Mouse (Mus musculus) kidney, embryonic 16.5 days (tissue): ENCODE measurements at regions not wholly inside any gene's neighbourhood (a gene's known extent, or its start where the extent isn't known, plus 50 kb on each side); places are given as distances from the start of the nearest gene placed in this dataset.
A peak's percentile ranks its signal among the peaks of the same experiment; 100 is the strongest.

Experiments
- ATAC-seq: fragments of 200-750 bp; cut with Nextera tagmentation; 2 replicates; pipeline ENCODE4 v1.8.0; 2017; ENCODE audit warnings: moderate TSS enrichment; ENCODE audit not compliant: low FRiP score, low TSS enrichment
- H3K27ac ChIP-seq: fragments of 300-500 bp; sonication (generic); 2 replicates; pipeline ENCODE4 v1.5.1; 2014; ENCODE audit warnings: low read length
- H3K27me3 ChIP-seq: fragments of 300-500 bp; sonication (generic); 2 replicates; pipeline ENCODE4 v1.6.1; 2014; ENCODE audit warnings: low read length, control low read depth, mixed read lengths; ENCODE audit not compliant: insufficient read depth
- H3K36me3 ChIP-seq: fragments of 300-500 bp; sonication (generic); 2 replicates; pipeline ENCODE4 v1.6.1; 2014; ENCODE audit warnings: low read length, control low read depth, mixed read lengths; ENCODE audit not compliant: insufficient read depth
- H3K4me1 ChIP-seq: fragments of 300-500 bp; sonication (generic); 2 replicates; pipeline ENCODE4 v1.6.1; 2014; ENCODE audit warnings: low read length, control low read depth, mixed read lengths; ENCODE audit not compliant: insufficient read depth
- H3K4me2 ChIP-seq: fragments of 300-500 bp; sonication (generic); replicated peaks from 2 replicates; pipeline ENCODE4 v1.6.1; 2014; ENCODE audit warnings: low read depth, low read length
- H3K4me3 ChIP-seq: fragments of 300-500 bp; sonication (generic); 2 replicates; pipeline ENCODE4 v1.5.1; 2014; ENCODE audit warnings: mild to moderate bottlenecking, low read length
- H3K9ac ChIP-seq: fragments of 300-500 bp; sonication (generic); replicated peaks from 2 replicates; pipeline ENCODE4 v1.6.1; 2014; ENCODE audit warnings: low read length
- H3K9me3 ChIP-seq: fragments of 300-500 bp; sonication (generic); 2 replicates; pipeline ENCODE4 v1.6.1; 2016; ENCODE audit warnings: low read length, control low read depth
- WGBS: fragments of 180-500 bp; shearing (Covaris S2); extraction: QIAGEN DNeasy Blood & Tissue Kit; methylation state at CpG from one replicate; pipeline ENCODE4 v1.1.7; 2014; 5-methylcytosine and 5-hydroxymethylcytosine counted together

- no peaks in the 10 kb centered on the region for H3K27me3 ChIP-seq
- no peak overlapping the region for H3K9ac ChIP-seq
- no peaks in the 10 kb centered on the region for H3K9me3 ChIP-seq
- H3K4me1 ChIP-seq, result no peaks in the 10 kb centered on the region
- no peak for ATAC-seq
- H3K4me3 ChIP-seq, result no peak overlapping the region
- no peak overlapping the region for H3K27ac ChIP-seq
- 90% methylated on average over 1 of the region's 1 CpGs for WGBS
- no peak overlapping the region for H3K4me2 ChIP-seq
- no peaks in the 10 kb centered on the region for H3K36me3 ChIP-seq
Measured at GRCm38 (mm10) chr6:96745906-96746305, 314.3 kb downstream of the Fam19a4 start.

- Histone ChIP-seq H3K9ac (no peak overlapping the region), H3K27ac (no peak overlapping the region), H3K4me3 (no peak overlapping the region), H3K4me2 (no peak overlapping the region), H3K9me3 (no peaks in the 10 kb centered on the region), H3K27me3 (no peaks in the 10 kb centered on the region), H3K36me3 (no peaks in the 10 kb centered on the region), H3K4me1 (no peaks in the 10 kb centered on the region)
- 57% methylated on average over 2 of the region's 2 CpGs for WGBS
- ATAC-seq, result 0 out of 2 replicates have a peak, but pooled peaks have one; percentile 35
Measured at GRCm38 (mm10) chr6:96716931-96717330, 343.3 kb downstream of the Fam19a4 start.

GRCm38 (mm10) chr6:96709761-96710160 is 350.5 kb downstream of the Fam19a4 start:
- no peak overlapping the region for H3K4me2 ChIP-seq
- H3K4me1 ChIP-seq, result no peaks in the 10 kb centered on the region
- 92% methylated on average over 2 of the region's 2 CpGs for WGBS
- no peaks in the 10 kb centered on the region for H3K27me3 ChIP-seq
- no peak overlapping the region for H3K4me3 ChIP-seq
- ATAC-seq, result no peak
- H3K9me3 ChIP-seq, result no peaks in the 10 kb centered on the region
- no peak overlapping the region for H3K9ac ChIP-seq
- no peaks in the 10 kb centered on the region for H3K36me3 ChIP-seq
- no peak overlapping the region for H3K27ac ChIP-seq
